Mouse (Mus musculus): ENCODE data around the gene Cdc42ep1. TPM values are rescaled to one million over a fixed set of nuclear protein-coding genes. Genes with fewer than 3 reads are reported as not detected.

Cdc42ep1 gene
- polyA plus RNA-seq, 2 experiments = 7.8 to 8.1 TPM

DNA sequence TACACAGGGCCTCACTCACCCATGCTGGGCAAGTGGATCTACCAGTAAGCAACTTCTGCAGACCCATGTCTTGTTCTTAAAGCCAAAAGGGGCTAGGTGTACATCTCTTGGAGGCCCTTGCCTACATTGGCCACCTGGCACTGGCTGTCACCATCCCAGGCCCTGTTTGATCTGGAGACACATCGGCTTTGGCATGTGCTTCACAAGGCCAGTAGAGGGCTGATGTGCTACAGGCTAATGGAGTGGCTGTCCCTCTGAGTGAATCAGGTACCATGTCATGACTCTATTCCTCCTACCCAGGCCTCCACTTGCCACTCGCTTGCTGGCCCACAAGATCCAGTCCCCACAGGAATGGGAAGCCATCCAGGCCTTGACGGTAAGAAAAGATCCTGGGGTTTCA lies 39.4 kb downstream of the Cdc42ep1 start:
- H3K27me3 ChIP-seq (ENCODE audit: control insufficient read depth, insufficient read depth, low read length) = no peaks in the 10 kb centered on the region
- no peak overlapping the region for H3K4me2 ChIP-seq (ENCODE audit: low read depth)
- peak; percentile 50 for TF ChIP-seq CTCF (IDR thresholded peaks at IDR 0.05; ENCODE audit: low read depth)
- no peak for TF ChIP-seq EP300 (IDR thresholded peaks at IDR 0.05; ENCODE audit: low read depth)
- ATAC-seq (ENCODE audit: insufficient read depth) (no peak), DNase-seq (ENCODE audit: low read depth in 3 of 3, low spot score in 3 of 3) (no peak)
- peaks cover 5 to 9% of the 10 kb centered on the region in 2 experiments for H3K4me1 ChIP-seq (replicated peaks; ENCODE audit: control insufficient read depth in 2 of 2, insufficient read depth in 2 of 2, low read length in 1 of 2)
- WGBS (ENCODE audit: insufficient replicate concordance) = 77% methylated on average over 3 of the region's 3 CpGs
- H3K9ac ChIP-seq (replicated peaks) = no peak overlapping the region
- no peak overlapping the region for H3K27ac ChIP-seq
- H3K9me3 ChIP-seq (ENCODE audit: control insufficient read depth, low read length) = no peaks in the 10 kb centered on the region
- H3K36me3 ChIP-seq (replicated peaks; ENCODE audit: control insufficient read depth, insufficient read depth, low read depth) = peaks cover 21% of the 10 kb centered on the region
- no peak overlapping the region for H3K4me3 ChIP-seq (ENCODE audit: insufficient read depth in 1 of 2, low read depth in 2 of 2, low read length in 2 of 2)

DNA sequence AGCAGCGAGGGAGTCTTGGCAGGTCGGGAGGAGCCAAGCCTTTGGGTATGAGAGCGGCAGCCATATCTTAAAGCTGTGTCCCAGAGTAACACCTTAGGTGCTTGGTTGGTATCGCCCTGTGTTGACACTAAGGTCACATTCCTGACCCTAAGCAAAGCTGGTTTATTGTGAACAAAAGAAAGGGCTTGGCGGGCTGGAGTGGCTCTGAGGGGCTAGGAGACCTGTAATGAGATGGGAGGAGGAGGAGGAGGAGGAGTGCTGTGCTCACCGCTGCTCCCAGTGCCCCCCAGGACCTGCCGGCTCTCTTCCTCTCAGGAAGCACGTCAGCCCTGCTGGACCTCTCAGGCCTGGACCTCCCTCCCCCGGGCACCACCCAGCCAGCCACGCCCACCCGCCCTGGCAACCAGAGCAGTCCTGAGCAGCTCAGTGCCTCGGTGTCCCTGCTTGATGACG lies 47.0 kb downstream of the Cdc42ep1 start:
- no peaks in the 10 kb centered on the region for H3K9me3 ChIP-seq (ENCODE audit: control insufficient read depth, low read length)
- no peaks in the 10 kb centered on the region for H3K27me3 ChIP-seq (ENCODE audit: control insufficient read depth, insufficient read depth, low read length)
- no peak overlapping the region for H3K4me3 ChIP-seq (ENCODE audit: insufficient read depth in 1 of 2, low read depth in 2 of 2, low read length in 2 of 2)
- H3K9ac ChIP-seq (replicated peaks) = no peak overlapping the region
- peak overlapping the region; percentile 20; the same call in 1 of the 2 replicates for H3K4me2 ChIP-seq (ENCODE audit: low read depth)
- TF ChIP-seq CTCF (IDR thresholded peaks at IDR 0.05; ENCODE audit: low read depth) (no peak), EP300 (IDR thresholded peaks at IDR 0.05; ENCODE audit: low read depth) (no peak)
- ATAC-seq (ENCODE audit: insufficient read depth) (peak; percentile 56; the same call in 1 of the 2 replicates), DNase-seq (ENCODE audit: low read depth in 3 of 3, low spot score in 3 of 3) (no peak)
- WGBS (ENCODE audit: insufficient replicate concordance) = 31% methylated on average over 13 of the region's 13 CpGs
- H3K27ac ChIP-seq = no peak overlapping the region
- H3K4me1 ChIP-seq (replicated peaks; ENCODE audit: control insufficient read depth in 2 of 2, insufficient read depth in 2 of 2, low read length in 1 of 2) = peaks cover 19 to 23% of the 10 kb centered on the region in 2 experiments
- H3K36me3 ChIP-seq (replicated peaks; ENCODE audit: control insufficient read depth, insufficient read depth, low read depth) = peaks cover 21% of the 10 kb centered on the region

DNA sequence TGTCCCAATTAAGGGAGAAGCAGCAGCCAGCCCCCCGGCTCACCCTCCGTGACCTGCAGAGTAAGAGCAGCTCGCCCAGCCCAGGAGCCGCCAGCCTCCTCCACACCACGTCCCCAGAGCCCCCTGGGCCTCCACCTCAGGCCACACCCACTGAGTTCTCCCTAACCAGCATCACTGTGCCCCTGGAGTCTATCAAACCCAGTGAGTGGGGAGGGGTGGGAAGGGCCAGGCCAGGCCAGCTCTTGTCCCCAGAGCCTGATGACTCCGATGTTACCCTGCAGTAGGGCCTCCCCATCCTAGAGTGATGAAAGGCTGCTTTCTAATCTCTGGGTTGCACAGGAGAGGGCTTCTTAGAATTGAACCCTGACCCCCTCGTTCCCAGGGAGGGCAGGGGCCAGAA lies 50.0 kb downstream of the Cdc42ep1 start:
- H3K36me3 ChIP-seq (replicated peaks; ENCODE audit: control insufficient read depth, insufficient read depth, low read depth) = peaks cover 13% of the 10 kb centered on the region
- H3K27ac ChIP-seq = no peak overlapping the region
- H3K4me1 ChIP-seq (replicated peaks; ENCODE audit: control insufficient read depth in 2 of 2, insufficient read depth in 2 of 2, low read length in 1 of 2) = peaks cover 46 to 53% of the 10 kb centered on the region in 2 experiments
- H3K9ac ChIP-seq (replicated peaks) = no peak overlapping the region
- H3K27me3 ChIP-seq (ENCODE audit: control insufficient read depth, insufficient read depth, low read length) = no peaks in the 10 kb centered on the region
- H3K4me2 ChIP-seq (ENCODE audit: low read depth) = no peak overlapping the region; the same call in 1 of the 2 replicates
- ATAC-seq (ENCODE audit: insufficient read depth) = peak; percentile 11; the same call in 1 of the 2 replicates
- no peak for DNase-seq (ENCODE audit: low read depth in 3 of 3, low spot score in 3 of 3)
- H3K4me3 ChIP-seq (ENCODE audit: insufficient read depth in 1 of 2, low read depth in 2 of 2, low read length in 2 of 2) = no peak overlapping the region
- WGBS (ENCODE audit: insufficient replicate concordance) = 46% methylated on average over 7 of the region's 7 CpGs
- TF ChIP-seq CTCF (IDR thresholded peaks at IDR 0.05; ENCODE audit: low read depth) (no peak), EP300 (IDR thresholded peaks at IDR 0.05; ENCODE audit: low read depth) (no peak)
- no peaks in the 10 kb centered on the region for H3K9me3 ChIP-seq (ENCODE audit: control insufficient read depth, low read length)

DNA sequence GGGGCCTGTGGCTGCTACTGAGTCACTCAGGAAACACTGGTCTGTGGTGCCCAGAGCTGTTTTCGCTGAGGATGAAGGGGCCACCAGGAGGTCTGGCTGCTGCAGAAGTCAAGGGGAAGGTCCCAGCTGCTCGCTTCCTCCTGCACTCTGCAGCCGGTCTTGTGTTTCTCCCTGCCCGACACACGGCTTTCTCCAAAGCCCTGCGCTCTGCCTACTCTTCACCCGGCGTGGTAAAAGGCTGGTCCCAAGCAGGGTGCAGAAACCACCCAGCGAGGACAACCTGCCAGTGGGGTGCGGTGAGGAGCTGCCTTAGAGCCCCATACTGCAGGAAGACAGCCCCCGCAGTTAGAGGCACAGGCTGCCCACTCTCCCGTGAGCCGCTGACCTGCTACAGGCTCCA lies 52.3 kb downstream of the Cdc42ep1 start:
- ATAC-seq (ENCODE audit: insufficient read depth) (no peak), DNase-seq (ENCODE audit: low read depth in 3 of 3, low spot score in 3 of 3) (no peak)
- Histone ChIP-seq H3K4me1 (replicated peaks; ENCODE audit: control insufficient read depth in 2 of 2, insufficient read depth in 2 of 2, low read length in 1 of 2) (peaks cover 57 to 65% of the 10 kb centered on the region in 2 experiments), H3K27ac (no peak overlapping the region; the same call in 1 of the 2 replicates), H3K9me3 (ENCODE audit: control insufficient read depth, low read length) (no peaks in the 10 kb centered on the region), H3K36me3 (replicated peaks; ENCODE audit: control insufficient read depth, insufficient read depth, low read depth) (peaks cover 10% of the 10 kb centered on the region), H3K27me3 (ENCODE audit: control insufficient read depth, insufficient read depth, low read length) (no peaks in the 10 kb centered on the region), H3K4me3 (ENCODE audit: insufficient read depth in 1 of 2, low read depth in 2 of 2, low read length in 2 of 2) (no peak overlapping the region), H3K9ac (replicated peaks) (no peak overlapping the region), H3K4me2 (ENCODE audit: low read depth) (peak overlapping the region; percentile 14)
- no peak for TF ChIP-seq EP300 (IDR thresholded peaks at IDR 0.05; ENCODE audit: low read depth)
- WGBS (ENCODE audit: insufficient replicate concordance) = 22% methylated on average over 13 of the region's 13 CpGs

DNA sequence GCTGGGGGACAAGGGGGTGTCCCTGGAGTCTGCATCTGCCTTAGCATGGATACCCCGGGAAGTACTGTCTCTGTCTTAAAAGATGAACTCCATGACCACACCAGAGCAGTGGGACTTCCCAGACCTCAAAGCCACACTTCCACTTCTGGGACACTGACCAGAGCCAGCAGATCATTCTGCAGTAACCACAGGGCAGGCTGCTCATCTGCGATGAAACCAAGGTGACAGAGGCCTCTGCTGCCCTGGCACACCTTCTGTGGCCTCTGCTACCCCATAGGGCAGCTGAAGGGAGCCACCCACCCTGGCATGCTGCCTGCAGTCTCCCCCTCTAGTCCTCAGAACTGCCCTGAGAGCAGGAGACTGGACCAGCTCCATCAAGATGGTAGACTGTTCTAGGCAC lies 53.3 kb downstream of the Cdc42ep1 start:
- no peak for TF ChIP-seq CTCF (IDR thresholded peaks at IDR 0.05; ENCODE audit: low read depth)
- TF ChIP-seq EP300 (IDR thresholded peaks at IDR 0.05; ENCODE audit: low read depth) = no peak
- no peak; the same call in 1 of the 2 replicates for ATAC-seq (ENCODE audit: insufficient read depth)
- H3K9ac ChIP-seq (replicated peaks) = peak overlapping the region; percentile 44
- no peak for DNase-seq (ENCODE audit: low read depth in 3 of 3, low spot score in 3 of 3)
- H3K4me2 ChIP-seq (ENCODE audit: low read depth) = peak overlapping the region; percentile 94
- H3K36me3 ChIP-seq (replicated peaks; ENCODE audit: control insufficient read depth, insufficient read depth, low read depth) = peaks cover 7% of the 10 kb centered on the region; the same call in 1 of the 2 replicates
- H3K27me3 ChIP-seq (ENCODE audit: control insufficient read depth, insufficient read depth, low read length) = no peaks in the 10 kb centered on the region
- H3K4me1 ChIP-seq (replicated peaks; ENCODE audit: control insufficient read depth in 2 of 2, insufficient read depth in 2 of 2, low read length in 1 of 2) = peaks cover 54 to 66% of the 10 kb centered on the region in 2 experiments
- H3K27ac ChIP-seq = peak overlapping the region; percentile 73
- H3K4me3 ChIP-seq (ENCODE audit: insufficient read depth in 1 of 2, low read depth in 2 of 2, low read length in 2 of 2) = no peak overlapping the region; a peak in 1 of 4 replicates
- 16% methylated on average over 2 of the region's 2 CpGs for WGBS (ENCODE audit: insufficient replicate concordance)
- H3K9me3 ChIP-seq (ENCODE audit: control insufficient read depth, low read length) = no peaks in the 10 kb centered on the region
